In the genomic region with DNA sequence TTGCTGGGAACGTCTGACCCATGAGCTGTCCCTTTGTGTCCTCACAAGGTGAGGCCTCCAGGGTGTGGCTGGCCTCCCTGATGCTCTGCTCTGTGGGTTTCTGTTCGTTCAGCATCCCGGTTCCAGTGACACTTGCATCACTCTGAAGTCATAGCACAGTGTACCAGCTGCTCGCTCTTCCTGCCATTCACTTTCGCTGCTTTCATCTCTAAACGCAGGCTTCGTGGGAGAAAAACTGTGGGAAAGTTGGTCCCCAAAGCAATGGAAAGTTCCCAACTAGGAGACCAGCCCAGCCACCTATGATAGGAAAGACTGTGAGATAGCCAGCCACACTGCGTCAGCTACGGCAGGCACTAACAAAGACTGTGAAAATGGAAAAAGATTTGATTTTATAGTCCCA, we compare ENCODE assay signal across 22 mouse cellular contexts. TPM values are rescaled to one million over a fixed set of nuclear protein-coding genes. Genes with fewer than 3 reads are reported as not detected.
DNase-seq lines count a peak whose midpoint lies in the region; ATAC-seq lines count a peak whose summit lies in the region.
"Had no signal": no experiment of that assay in that cellular context is flagged by ENCODE, and none has a peak within 500 bp of the region (broad histone marks: within the 10 kb centered on the region; RNA-seq: fewer than 3 reads in every experiment).

No protein-coding gene starts in this region.

- no peak overlapping the region for H3K9ac ChIP-seq in heart, embryonic 15.5 days
- H3K9ac ChIP-seq: forebrain, embryonic 13.5 days; forebrain, postnatal 0 days; hindbrain, embryonic 13.5 days had no signal

- no peak for ATAC-seq in heart, embryonic 15.5 days (replicated peaks; ENCODE audit: insufficient number of reproducible peaks, insufficient read depth, low FRiP score, low read depth)
- ATAC-seq: activated CD4-positive, CD25-positive, alpha-beta regulatory T cell, adult 4 months; CD4-positive, CD25-positive, alpha-beta regulatory T cell, adult 4 months; forebrain, embryonic 13.5 days; forebrain, postnatal 0 days; hindbrain, postnatal 0 days; Patski had no signal

- H3K27ac ChIP-seq in heart, embryonic 10.5 days: 0 out of 2 replicates have a peak overlapping the region, but pooled peaks have one; percentile 36
- H3K27ac ChIP-seq in heart, embryonic 15.5 days: peak overlapping the region; percentile 28; the same call in 1 of the 2 replicates
- H3K27ac ChIP-seq in brown adipose tissue, adult 24 weeks (replicated peaks; ENCODE audit: low read depth, low read length): peak overlapping the region; percentile 49
- H3K27ac ChIP-seq: forebrain, embryonic 13.5 days; hindbrain, embryonic 13.5 days; hindbrain, postnatal 0 days had no signal

- no peak for DNase-seq in heart, embryonic 10.5 days (ENCODE audit: low spot score)
- DNase-seq in heart, adult 9 months (ENCODE audit: low spot score in 2 of 2): no peak
- no peak for DNase-seq in heart, adult 18-20 months
- peak; percentile 11 for DNase-seq in kidney, postnatal 10 days
- DNase-seq in kidney, adult 11 months: no peak
- DNase-seq in embryo, embryonic 11 days: no peak
- DNase-seq: adrenal gland, postnatal 14 days; cerebellum, adult 18-20 months; cerebellum, adult 9-11 months; cerebellum, postnatal 36 days; forebrain, postnatal 0 days; gastrocnemius, postnatal 36 days; kidney, adult 18-20 months had no signal

- no peak overlapping the region for H3K4me3 ChIP-seq in heart, embryonic 10.5 days
- H3K4me3 ChIP-seq in heart, embryonic 15.5 days: no peak overlapping the region
- H3K4me3 ChIP-seq in brown adipose tissue, adult 24 weeks (ENCODE audit: insufficient read depth, low read depth, low read length): no peak overlapping the region
- H3K4me3 ChIP-seq: embryonic facial prominence, embryonic 10.5 days; forebrain, embryonic 13.5 days; hindbrain, embryonic 13.5 days had no signal

- peaks cover 65% of the 10 kb centered on the region for H3K4me1 ChIP-seq in heart, embryonic 10.5 days
- peaks cover 28% of the 10 kb centered on the region for H3K4me1 ChIP-seq in heart, embryonic 15.5 days (replicated peaks)
- peaks cover 32% of the 10 kb centered on the region for H3K4me1 ChIP-seq in brown adipose tissue, adult 24 weeks (ENCODE audit: control insufficient read depth, insufficient read depth, insufficient read length, low read length)
- H3K4me1 ChIP-seq: forebrain, embryonic 13.5 days had no signal

- H3K27me3 ChIP-seq in heart, embryonic 10.5 days (ENCODE audit: insufficient read depth, poor library complexity, severe bottlenecking): no peaks in the 10 kb centered on the region
- H3K27me3 ChIP-seq in heart, embryonic 15.5 days: no peaks in the 10 kb centered on the region
- H3K27me3 ChIP-seq: forebrain, embryonic 13.5 days; hindbrain, embryonic 13.5 days; Patski had no signal

- 64% methylated on average over 9 of the region's 9 CpGs for WGBS in heart, embryonic 10.5 days
- 64% methylated on average over 9 of the region's 9 CpGs for WGBS in heart, embryonic 15.5 days

- no peaks in the 10 kb centered on the region for H3K9me3 ChIP-seq in heart, embryonic 10.5 days
- no peaks in the 10 kb centered on the region for H3K9me3 ChIP-seq in heart, embryonic 15.5 days (replicated peaks)
- H3K9me3 ChIP-seq: embryonic facial prominence, embryonic 10.5 days; forebrain, embryonic 13.5 days; hindbrain, embryonic 13.5 days had no signal

- no peaks in the 10 kb centered on the region for H3K36me3 ChIP-seq in heart, embryonic 10.5 days
- H3K36me3 ChIP-seq in heart, embryonic 15.5 days: no peaks in the 10 kb centered on the region
- H3K36me3 ChIP-seq: embryonic facial prominence, embryonic 10.5 days; hindbrain, embryonic 13.5 days had no signal

- H3K4me2 ChIP-seq in heart, embryonic 15.5 days: no peak overlapping the region
- H3K4me2 ChIP-seq: forebrain, embryonic 13.5 days; hindbrain, embryonic 13.5 days had no signal

RNA-seq across cellular contexts. Expression of a gene that starts 43.2 kb away (rescaled TPM):
- polyA plus RNA-seq in heart, embryonic 10.5 days (2016; fragmentation: Nextera tagmentation; extraction: Ambion mirVana): 39.6 and 41.3 TPM in 2 replicates
- 54.1 and 61.2 TPM in 2 replicates for polyA plus RNA-seq in heart, embryonic 15.5 days (2015; fragmentation: Nextera tagmentation; extraction: Ambion mirVana)
- 10 to 100 TPM; 41.8 to 43.5 TPM for total RNA-seq in heart, adult 18-20 months (2021)
- 10.1 and 15.5 TPM in 2 replicates for polyA plus RNA-seq in brown adipose tissue, adult 24 weeks (2012; ENCODE audit: insufficient read depth, insufficient read length, missing spikeins)
